Mouse (Mus musculus) neural tube, embryonic 13.5 days (tissue): ENCODE results near the gene Mt2. TPM values are rescaled to one million over a fixed set of nuclear protein-coding genes. Genes with fewer than 3 reads are reported as not detected.
A peak's percentile ranks its signal among the peaks of the same experiment; 100 is the strongest.

Experiments used
- ATAC-seq: fragments of 200-750 bp; cut with Nextera tagmentation; 2 replicates; pipeline ENCODE4 v1.8.0; 2017; ENCODE audit warnings: low read depth, mild to moderate bottlenecking, moderate TSS enrichment, moderate library complexity
- H3K27ac ChIP-seq: fragments of 300-500 bp; sonication (generic); replicated peaks from 2 replicates; pipeline ENCODE4 v1.5.1; 2015; ENCODE audit warnings: moderate library complexity, mild to moderate bottlenecking, inconsistent platforms
- H3K27me3 ChIP-seq: fragments of 300-500 bp; sonication (generic); 2 replicates; pipeline ENCODE4 v1.6.1; 2015; ENCODE audit warnings: mild to moderate bottlenecking, inconsistent platforms
- H3K36me3 ChIP-seq: fragments of 300-500 bp; sonication (generic); 2 replicates; pipeline ENCODE4 v1.6.1; 2015; ENCODE audit warnings: mild to moderate bottlenecking, inconsistent platforms
- H3K4me1 ChIP-seq: fragments of 300-500 bp; sonication (generic); replicated peaks from 2 replicates; pipeline ENCODE4 v1.6.1; 2015; ENCODE audit warnings: inconsistent platforms
- H3K4me2 ChIP-seq: fragments of 300-500 bp; sonication (generic); 2 replicates; pipeline ENCODE4 v1.6.1; 2015; ENCODE audit warnings: inconsistent platforms, mild to moderate bottlenecking, moderate library complexity
- H3K4me3 ChIP-seq: fragments of 300-500 bp; sonication (generic); 2 replicates; pipeline ENCODE4 v1.5.1; 2015; ENCODE audit warnings: mild to moderate bottlenecking, inconsistent platforms
- H3K9ac ChIP-seq: fragments of 300-500 bp; sonication (generic); 2 replicates; pipeline ENCODE4 v1.6.1; 2015; ENCODE audit warnings: moderate library complexity, mild to moderate bottlenecking, inconsistent platforms
- H3K9me3 ChIP-seq: fragments of 300-500 bp; sonication (generic); 2 replicates; pipeline ENCODE4 v1.6.1; 2016; ENCODE audit warnings: inconsistent platforms
- WGBS: fragments of 180-500 bp; shearing (Covaris S2); methylation state at CpG from one replicate; pipeline ENCODE4 v1.1.7; 2015; 5-methylcytosine and 5-hydroxymethylcytosine counted together
- polyA plus RNA-seq: library from polyadenylated mRNA; unstranded; fragments of >200 nt; fragmentation: Nextera tagmentation; extraction: Ambion mirVana; gene quantifications from 2 replicates; pipeline ENCODE4 v1.2.1, GENCODE M21; 2015

The Mt2 gene
- polyA plus RNA-seq, 1 experiment from 2014 or later = 12.0 TPM

DNA sequence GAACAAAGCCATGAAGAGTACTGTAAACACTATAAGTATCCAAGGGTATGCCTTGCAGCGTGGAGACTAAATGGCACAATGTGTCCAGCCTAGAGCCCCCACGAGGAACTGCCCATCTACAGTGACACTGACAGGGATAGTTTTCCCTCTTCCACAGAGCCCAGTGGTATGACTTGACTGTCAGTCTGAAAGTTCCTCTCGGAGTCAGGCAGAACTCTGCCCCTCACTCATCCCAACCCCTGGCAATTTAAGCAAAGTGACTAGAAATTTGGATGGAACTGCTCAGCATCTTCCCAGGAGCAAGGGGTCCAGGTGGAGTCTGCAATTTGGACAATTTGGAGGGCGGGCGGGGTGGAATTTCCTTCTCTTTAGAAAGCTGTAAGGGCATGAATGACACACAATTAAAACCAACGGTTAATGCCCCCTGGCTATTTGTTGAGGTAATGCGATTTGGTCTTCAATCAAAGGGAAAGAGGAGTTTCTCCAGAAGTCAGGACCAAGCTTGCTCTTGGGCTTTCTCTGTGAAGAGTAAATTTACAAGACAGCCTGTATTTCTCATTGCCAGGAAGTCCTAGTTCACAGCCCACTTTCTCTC, 2.3 kb downstream of the Mt2 start:
- H3K27me3 ChIP-seq = peaks cover 100% of the 10 kb centered on the region
- ATAC-seq = no peak
- H3K4me3 ChIP-seq = no peak overlapping the region
- H3K36me3 ChIP-seq = no peaks in the 10 kb centered on the region
- no peaks in the 10 kb centered on the region for H3K9me3 ChIP-seq
- H3K4me2 ChIP-seq = no peak overlapping the region
- WGBS = 19% methylated on average over 7 of the region's 7 CpGs
- H3K27ac ChIP-seq = no peak overlapping the region
- H3K4me1 ChIP-seq = peaks cover 38% of the 10 kb centered on the region
- H3K9ac ChIP-seq = no peak overlapping the region

DNA sequence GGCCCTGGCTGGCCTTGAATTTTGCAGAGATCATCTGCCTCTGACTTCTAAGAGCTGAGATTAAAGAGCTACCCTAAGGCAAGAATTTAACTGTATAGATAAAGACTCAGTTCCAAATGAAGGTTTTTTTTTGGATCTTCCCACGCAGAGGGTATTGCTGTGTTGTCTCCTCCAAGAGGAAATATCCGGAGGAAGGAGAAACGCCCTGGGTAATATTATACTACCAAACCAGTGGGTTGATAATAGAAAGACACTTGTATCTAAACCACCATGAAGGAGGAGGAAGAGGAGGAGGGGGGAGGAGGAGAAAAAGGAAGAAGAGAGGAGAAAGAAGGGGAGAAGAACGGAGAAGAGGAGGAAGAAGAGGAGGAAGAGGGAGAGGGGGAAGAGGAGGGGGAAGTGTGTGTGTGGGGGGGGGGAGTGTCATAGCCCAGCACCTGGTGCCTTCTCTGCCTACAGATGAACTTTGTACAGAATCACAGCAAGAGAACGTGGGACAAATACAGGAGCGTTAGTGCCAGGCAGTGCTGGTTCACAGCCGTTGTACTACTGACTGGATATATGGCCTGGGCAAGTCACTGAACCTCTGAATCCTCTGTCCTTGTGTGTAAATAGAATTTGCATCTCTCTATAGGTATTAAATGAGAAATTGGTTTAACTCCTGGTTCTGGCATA, 5.4 kb downstream of the Mt2 start:
- Histone ChIP-seq H3K9me3 (no peaks in the 10 kb centered on the region), H3K9ac (no peak overlapping the region), H3K27me3 (peaks cover 98% of the 10 kb centered on the region), H3K4me2 (no peak overlapping the region), H3K4me1 (peaks cover 35% of the 10 kb centered on the region), H3K4me3 (no peak overlapping the region), H3K36me3 (no peaks in the 10 kb centered on the region), H3K27ac (no peak overlapping the region)
- ATAC-seq = no peak
- 66% methylated on average over 7 of the region's 7 CpGs for WGBS

DNA sequence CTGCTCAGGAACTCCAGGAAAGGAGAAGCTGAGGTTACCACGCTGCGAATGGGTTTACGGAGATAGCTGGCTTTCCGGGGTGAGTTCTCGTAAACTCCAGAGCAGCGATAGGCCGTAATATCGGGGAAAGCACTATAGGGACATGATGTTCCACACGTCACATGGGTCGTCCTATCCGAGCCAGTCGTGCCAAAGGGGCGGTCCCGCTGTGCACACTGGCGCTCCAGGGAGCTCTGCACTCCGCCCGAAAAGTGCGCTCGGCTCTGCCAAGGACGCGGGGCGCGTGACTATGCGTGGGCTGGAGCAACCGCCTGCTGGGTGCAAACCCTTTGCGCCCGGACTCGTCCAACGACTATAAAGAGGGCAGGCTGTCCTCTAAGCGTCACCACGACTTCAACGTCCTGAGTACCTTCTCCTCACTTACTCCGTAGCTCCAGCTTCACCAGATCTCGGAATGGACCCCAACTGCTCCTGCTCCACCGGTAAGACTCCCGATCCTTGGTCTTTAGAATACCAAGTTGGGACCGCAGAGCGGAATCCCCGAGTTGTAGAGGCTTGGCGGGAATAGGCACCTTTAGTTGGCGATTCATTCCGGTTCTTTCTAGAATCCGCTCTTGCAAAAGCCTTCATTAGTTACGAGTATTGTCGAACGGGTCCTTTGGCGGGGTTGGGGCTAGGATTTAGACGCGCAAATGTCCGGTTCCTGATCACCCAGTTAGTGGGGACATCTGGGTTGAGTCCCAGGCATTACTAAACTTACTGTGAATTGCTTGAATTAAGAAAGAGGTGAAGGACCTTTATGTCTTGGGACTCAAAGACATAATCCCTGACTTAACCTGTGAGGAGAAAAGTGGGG, 6.6 kb downstream of the Mt2 start, which contains the start of gene Mt1:
Gene Mt1, plus strand, starts transcription at position 226 of the 856 bp plus-strand sequence.
- Histone ChIP-seq H3K4me2 (peak within 1 kb of the TSS; percentile 87), H3K9ac (peak within 1 kb of the TSS; percentile 56), H3K27ac (no peak within 1 kb of the TSS), H3K9me3 (no peaks in the 10 kb centered on the region), H3K27me3 (peaks cover 98% of the 10 kb centered on the region), H3K4me3 (peak within 1 kb of the TSS; percentile 43), H3K36me3 (no peaks in the 10 kb centered on the region), H3K4me1 (peaks cover 32% of the 10 kb centered on the region)
- peak; percentile 80 for ATAC-seq
- WGBS = under 1% methylated on average over 50 of the region's 50 CpGs

DNA sequence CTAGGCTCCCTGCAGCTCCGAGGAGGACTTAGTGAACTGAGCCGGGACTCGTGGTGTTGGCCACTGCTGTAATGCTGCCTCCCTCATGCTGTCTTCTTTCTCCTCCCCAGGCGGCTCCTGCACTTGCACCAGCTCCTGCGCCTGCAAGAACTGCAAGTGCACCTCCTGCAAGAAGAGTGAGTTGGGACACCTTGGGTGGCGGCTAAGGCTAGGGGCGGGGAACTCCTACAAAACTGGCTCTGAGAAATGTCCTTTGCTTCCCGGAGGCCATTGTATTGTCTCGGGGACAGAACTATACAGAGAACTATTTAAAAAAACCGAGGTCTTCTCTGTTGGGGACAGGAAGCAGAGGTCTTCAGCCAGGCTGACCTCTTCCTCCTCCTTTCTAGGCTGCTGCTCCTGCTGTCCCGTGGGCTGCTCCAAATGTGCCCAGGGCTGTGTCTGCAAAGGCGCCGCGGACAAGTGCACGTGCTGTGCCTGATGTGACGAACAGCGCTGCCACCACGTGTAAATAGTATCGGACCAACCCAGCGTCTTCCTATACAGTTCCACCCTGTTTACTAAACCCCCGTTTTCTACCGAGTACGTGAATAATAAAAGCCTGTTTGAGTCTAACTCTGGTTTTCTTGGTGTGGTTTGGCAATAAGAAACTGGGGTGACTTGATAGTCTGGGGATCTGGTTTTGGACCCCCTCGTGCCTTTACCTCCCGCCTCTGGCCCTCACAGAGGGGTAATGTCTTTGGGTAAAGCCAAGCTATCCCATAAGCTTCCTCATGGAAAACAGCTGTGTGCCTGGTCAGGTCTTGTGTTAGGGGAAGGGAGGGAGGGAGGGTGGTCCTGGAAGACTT, 7.5 kb downstream of the Mt2 start:
- H3K9ac ChIP-seq = peak overlapping the region; percentile 56; the same call in 1 of the 2 replicates
- peaks cover 98% of the 10 kb centered on the region for H3K27me3 ChIP-seq
- peak overlapping the region; percentile 43 for H3K4me3 ChIP-seq
- H3K27ac ChIP-seq = no peak overlapping the region
- ATAC-seq = no peak; the same call in 1 of the 2 replicates
- no peaks in the 10 kb centered on the region for H3K9me3 ChIP-seq
- peaks cover 32% of the 10 kb centered on the region for H3K4me1 ChIP-seq
- WGBS = 2% methylated on average over 25 of the region's 25 CpGs
- peak overlapping the region; percentile 87 for H3K4me2 ChIP-seq
- no peaks in the 10 kb centered on the region for H3K36me3 ChIP-seq

DNA sequence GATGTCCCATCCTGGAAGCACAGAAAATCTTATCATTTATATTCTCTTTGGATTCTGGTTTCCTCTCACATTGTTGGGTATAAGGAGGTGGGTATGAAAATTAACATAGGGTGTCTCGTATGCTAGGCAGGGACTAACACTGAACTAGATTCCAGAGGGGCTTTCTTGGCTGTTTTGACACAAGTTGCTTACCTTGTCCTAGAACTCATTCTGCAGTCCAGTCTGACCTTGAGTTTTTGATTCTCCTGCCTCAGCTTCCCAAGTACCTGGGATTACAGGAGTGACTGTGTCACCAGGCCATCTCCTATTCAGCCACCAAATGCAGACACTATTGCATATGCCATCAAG, 8.1 kb downstream of the Mt2 start:
- Histone ChIP-seq H3K4me2 (no peak overlapping the region), H3K27ac (no peak overlapping the region), H3K36me3 (no peaks in the 10 kb centered on the region), H3K4me1 (peaks cover 32% of the 10 kb centered on the region), H3K4me3 (no peak overlapping the region), H3K27me3 (peaks cover 98% of the 10 kb centered on the region), H3K9me3 (no peaks in the 10 kb centered on the region), H3K9ac (no peak overlapping the region)
- WGBS = 85% methylated on average over 1 of the region's 1 CpGs
- ATAC-seq = no peak

DNA sequence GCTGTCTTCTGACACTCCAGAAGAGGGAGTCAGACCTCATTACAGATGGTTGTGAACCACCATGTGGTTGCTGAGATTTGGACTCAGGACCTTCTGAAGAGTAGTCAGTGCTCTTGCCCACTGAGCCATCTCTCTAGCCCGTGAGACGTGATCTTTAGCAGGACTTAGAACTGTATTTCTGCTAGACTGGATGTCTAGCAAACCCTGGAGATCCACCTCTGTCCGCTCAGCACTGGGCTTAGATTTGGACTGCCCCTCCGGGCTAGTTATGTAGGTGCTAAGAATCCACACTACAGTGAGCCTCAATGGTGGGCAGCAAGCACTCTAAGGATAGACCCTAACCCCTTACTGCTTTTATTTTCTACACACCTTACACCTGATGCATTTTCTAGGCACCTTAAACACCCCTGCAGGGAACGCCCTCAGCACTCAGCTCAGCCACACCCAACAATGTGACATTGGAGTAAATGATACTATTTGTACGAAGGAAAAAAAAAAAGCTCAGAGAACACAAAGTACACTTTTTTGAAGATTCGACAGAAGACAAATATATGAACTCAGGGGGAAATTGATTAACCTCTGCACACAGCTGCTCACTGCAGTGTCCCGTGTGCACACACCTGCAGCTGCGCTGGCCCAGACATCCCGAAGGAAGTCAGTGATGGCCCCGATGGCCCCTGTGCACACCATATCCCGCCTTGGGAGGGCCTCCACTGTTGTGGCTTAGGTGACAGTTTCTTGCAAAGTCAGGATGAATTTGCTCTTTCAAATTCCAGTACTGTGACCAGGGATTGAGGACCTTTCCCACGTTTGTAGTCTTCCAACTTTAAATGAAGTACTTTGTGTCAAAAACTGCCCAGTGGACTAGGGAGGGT, 9.8 kb downstream of the Mt2 start:
- Histone ChIP-seq H3K27ac (no peak overlapping the region), H3K4me2 (peak overlapping the region; percentile 44; the same call in 1 of the 2 replicates), H3K9ac (no peak overlapping the region), H3K4me1 (peaks cover 42% of the 10 kb centered on the region), H3K4me3 (no peak overlapping the region), H3K27me3 (peaks cover 98% of the 10 kb centered on the region), H3K9me3 (no peaks in the 10 kb centered on the region), H3K36me3 (no peaks in the 10 kb centered on the region)
- 59% methylated on average over 13 of the region's 13 CpGs for WGBS
- no peak for ATAC-seq

DNA sequence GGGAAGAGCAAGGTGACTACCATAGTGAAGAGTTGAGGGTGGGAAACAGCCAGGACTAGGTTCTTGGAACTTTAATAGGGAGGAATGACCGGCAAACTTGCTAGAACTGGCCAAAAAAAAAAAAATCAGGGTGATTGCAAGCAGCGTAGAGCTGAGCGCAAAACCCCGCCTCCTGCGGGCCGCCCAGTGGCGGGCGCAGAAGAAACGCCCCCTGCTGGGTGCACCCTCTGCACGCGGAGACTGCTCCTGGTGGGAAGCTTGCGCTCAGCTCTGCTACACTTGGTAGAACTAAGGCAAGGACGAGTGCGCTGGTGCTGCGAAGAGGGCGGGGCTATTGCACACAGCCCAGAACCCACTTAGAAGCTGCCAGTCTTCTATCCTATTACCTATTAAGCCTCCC, 10.7 kb downstream of the Mt2 start:
- Histone ChIP-seq H3K27ac (no peak overlapping the region), H3K4me3 (peak overlapping the region; percentile 18), H3K4me1 (peaks cover 49% of the 10 kb centered on the region), H3K9ac (no peak overlapping the region; the same call in 1 of the 2 replicates), H3K27me3 (peaks cover 95% of the 10 kb centered on the region), H3K9me3 (no peaks in the 10 kb centered on the region), H3K4me2 (peak overlapping the region; percentile 44), H3K36me3 (no peaks in the 10 kb centered on the region)
- WGBS = under 1% methylated on average over 16 of the region's 16 CpGs
- 0 out of 2 replicates have a peak, but pooled peaks have one; percentile 42 for ATAC-seq

DNA sequence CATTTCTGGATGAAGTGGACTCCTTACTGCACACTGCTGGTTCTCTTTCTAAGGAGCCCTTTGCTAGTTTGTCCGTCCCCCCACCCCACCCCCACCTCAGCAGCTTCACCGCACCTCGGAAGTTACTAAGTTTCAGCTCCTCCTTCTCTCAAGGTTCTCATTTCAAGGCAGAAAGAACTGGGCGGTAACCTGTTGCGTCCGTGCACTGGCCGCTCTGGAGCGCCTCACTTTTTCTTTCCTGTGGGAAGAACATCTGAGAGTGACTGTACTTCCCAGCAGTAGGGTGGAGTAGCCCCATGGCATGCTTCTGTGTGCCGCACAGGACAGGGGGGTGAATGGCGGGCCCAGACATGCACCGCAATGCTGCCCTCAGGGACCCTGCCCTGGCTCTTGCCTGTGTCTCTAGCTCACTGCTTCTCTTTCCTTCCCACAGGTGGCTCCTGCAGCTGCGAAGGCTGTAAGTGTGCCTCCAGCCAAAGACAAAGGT, 11.9 kb downstream of the Mt2 start:
- WGBS = 21% methylated on average over 12 of the region's 12 CpGs
- ATAC-seq = no peak
- H3K9me3 ChIP-seq = no peaks in the 10 kb centered on the region
- H3K27me3 ChIP-seq = peaks cover 82% of the 10 kb centered on the region
- no peak overlapping the region for H3K9ac ChIP-seq
- peaks cover 39% of the 10 kb centered on the region for H3K4me1 ChIP-seq
- no peak overlapping the region for H3K27ac ChIP-seq
- H3K4me3 ChIP-seq = no peak overlapping the region
- no peaks in the 10 kb centered on the region for H3K36me3 ChIP-seq
- H3K4me2 ChIP-seq = no peak overlapping the region

DNA sequence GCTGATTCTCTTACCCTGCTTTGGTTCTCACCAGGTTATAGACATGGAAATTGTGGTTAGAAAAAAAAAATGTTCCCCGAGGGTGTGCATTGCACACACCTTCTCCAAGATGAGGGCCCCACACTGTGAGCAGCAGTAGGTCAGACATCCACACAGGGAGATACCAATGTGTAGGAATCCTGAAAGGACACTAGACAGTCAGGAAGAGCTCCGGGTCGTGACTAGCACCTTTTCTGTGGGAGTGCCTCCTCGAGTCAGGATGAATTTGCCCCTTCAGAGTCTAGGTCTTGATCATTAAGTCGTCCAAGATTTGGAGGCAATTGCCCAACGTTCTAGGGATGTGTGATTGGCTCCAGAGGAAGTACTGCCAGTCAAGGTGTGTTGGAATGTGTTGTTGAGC, 13.3 kb downstream of the Mt2 start:
- no peak for ATAC-seq
- WGBS = 59% methylated on average over 6 of the region's 6 CpGs
- Histone ChIP-seq H3K4me1 (peaks cover 30% of the 10 kb centered on the region), H3K27me3 (peaks cover 73% of the 10 kb centered on the region), H3K4me2 (no peak overlapping the region), H3K36me3 (no peaks in the 10 kb centered on the region), H3K27ac (no peak overlapping the region), H3K4me3 (no peak overlapping the region), H3K9ac (no peak overlapping the region), H3K9me3 (no peaks in the 10 kb centered on the region)

DNA sequence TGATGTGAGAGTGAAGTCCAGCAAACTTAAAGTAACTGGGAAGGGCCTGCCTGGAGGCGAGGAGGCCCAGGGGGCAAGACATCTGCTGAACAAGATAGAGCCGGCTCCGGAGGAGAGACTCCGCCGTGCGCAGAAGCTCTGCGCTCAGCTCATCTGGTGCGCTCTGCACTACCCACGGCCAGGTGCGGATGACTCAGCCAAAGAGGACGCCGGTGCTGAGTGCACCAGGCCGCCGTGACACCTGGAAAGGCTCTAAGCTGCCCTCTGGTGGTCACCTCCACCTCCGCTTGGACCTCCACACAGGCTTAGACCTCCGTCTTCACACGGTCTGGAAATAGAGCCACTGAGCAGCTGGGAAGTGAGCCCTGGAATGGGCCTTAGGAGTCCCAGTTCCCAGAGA, 14.1 kb downstream of the Mt2 start:
- Histone ChIP-seq H3K4me3 (no peak overlapping the region), H3K9me3 (no peaks in the 10 kb centered on the region), H3K9ac (no peak overlapping the region), H3K27me3 (peaks cover 68% of the 10 kb centered on the region), H3K27ac (no peak overlapping the region), H3K4me1 (peaks cover 36% of the 10 kb centered on the region), H3K4me2 (peak overlapping the region; percentile 32), H3K36me3 (no peaks in the 10 kb centered on the region)
- WGBS = 3% methylated on average over 17 of the region's 17 CpGs
- peak; percentile 59 for ATAC-seq
